ENCODE assay signal across 13 mouse cellular contexts in the genomic region with DNA sequence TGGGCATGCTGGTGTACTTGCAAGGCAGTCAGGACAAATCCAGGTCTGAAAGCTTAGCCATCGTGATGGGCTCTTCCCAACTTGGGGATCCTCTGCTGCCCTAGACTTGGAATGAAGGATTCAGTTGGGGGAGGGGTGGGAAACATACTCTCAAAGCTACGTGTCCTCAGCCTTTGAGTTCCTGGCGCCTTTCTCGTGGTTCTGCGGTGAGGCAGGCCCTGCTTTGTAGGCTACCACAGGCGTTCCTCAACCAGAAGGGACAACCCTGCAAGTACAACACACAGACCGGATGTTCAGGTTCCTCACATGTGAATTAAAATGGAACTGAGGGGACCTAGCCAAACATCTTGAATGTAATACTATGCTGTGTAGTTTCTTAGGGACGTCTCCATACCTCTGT.
DNase-seq lines count a peak whose midpoint lies in the region; ATAC-seq and TF ChIP-seq lines count a peak whose summit lies in the region.
"Had no signal": no experiment of that assay in that cellular context is flagged by ENCODE, and none has a peak within 500 bp of the region (broad histone marks: within the 10 kb centered on the region; RNA-seq: fewer than 3 reads in every experiment).

No protein-coding gene starts in this region.

- no peak for TF ChIP-seq CTCF in heart, adult 2 months (IDR thresholded peaks at IDR 0.05)

- no peaks in the 10 kb centered on the region for H3K36me3 ChIP-seq in heart, adult 2 months (ENCODE audit: control insufficient read depth, insufficient read depth, low read length)
- no peaks in the 10 kb centered on the region for H3K36me3 ChIP-seq in kidney, embryonic 16.5 days (ENCODE audit: insufficient read depth, low read length)
- no peaks in the 10 kb centered on the region for H3K36me3 ChIP-seq in stomach, embryonic 15.5 days
- H3K36me3 ChIP-seq: G1E had no signal

- no peak overlapping the region for H3K4me3 ChIP-seq in heart, adult 2 months
- H3K4me3 ChIP-seq in kidney, embryonic 16.5 days (ENCODE audit: low read length): no peak overlapping the region
- no peak overlapping the region for H3K4me3 ChIP-seq in brown adipose tissue, adult 24 weeks (ENCODE audit: insufficient read depth, low read depth, low read length)
- no peak overlapping the region for H3K4me3 ChIP-seq in stomach, embryonic 15.5 days (replicated peaks)
- H3K4me3 ChIP-seq: erythroblast, embryonic 14.5 days; megakaryocyte, embryonic 14.5 days had no signal

- no peak for TF ChIP-seq EP300 in heart, adult 2 months (IDR thresholded peaks at IDR 0.05; ENCODE audit: insufficient read depth, low read depth, low read length)

- DNase-seq in heart, adult 2 months: no peak
- DNase-seq in heart, adult 11 months: no peak
- DNase-seq in kidney, postnatal 36 days: no peak
- no peak for DNase-seq in layer of hippocampus, postnatal 10 days (ENCODE audit: low spot score in 2 of 2)
- DNase-seq in layer of hippocampus, postnatal 25 days (ENCODE audit: extremely low spot score in 1 of 2, low spot score in 1 of 2): no peak
- DNase-seq: cerebellum, adult 9-11 months had no signal

- peak overlapping the region; percentile 85 for H3K27ac ChIP-seq in heart, adult 2 months
- peak overlapping the region; percentile 54 for H3K27ac ChIP-seq in kidney, embryonic 16.5 days (ENCODE audit: low read length)
- peak overlapping the region; percentile 30; the same call in 1 of the 2 replicates for H3K27ac ChIP-seq in brown adipose tissue, adult 24 weeks (replicated peaks; ENCODE audit: low read depth, low read length)
- peak overlapping the region; percentile 46; the same call in 1 of the 2 replicates for H3K27ac ChIP-seq in stomach, embryonic 15.5 days
- H3K27ac ChIP-seq: liver, embryonic 14.5 days had no signal

- intact Hi-C loops in heart, adult 2 months (cut with DNase I): loop anchor here (1.0 to 5.0 kb wide), 3 partner anchors 32 to 89 kb away; a partner anchor contains a TSS

- 53% methylated on average over 8 of the region's 8 CpGs for WGBS in heart, adult 2 months
- WGBS in kidney, embryonic 16.5 days: 68% methylated on average over 8 of the region's 8 CpGs
- WGBS in stomach, embryonic 15.5 days: 74% methylated on average over 8 of the region's 8 CpGs

- no peak for ATAC-seq in kidney, embryonic 16.5 days (ENCODE audit: low FRiP score, low TSS enrichment)
- ATAC-seq in stomach, embryonic 15.5 days (ENCODE audit: insufficient read depth, low FRiP score, low read depth): no peak

- H3K27me3 ChIP-seq in heart, adult 2 months (ENCODE audit: control insufficient read depth, insufficient read depth, low read length): no peaks in the 10 kb centered on the region
- H3K27me3 ChIP-seq in kidney, embryonic 16.5 days (ENCODE audit: insufficient read depth, low read length): no peaks in the 10 kb centered on the region
- H3K27me3 ChIP-seq in stomach, embryonic 15.5 days (replicated peaks): no peaks in the 10 kb centered on the region

- H3K4me1 ChIP-seq in heart, adult 2 months (ENCODE audit: control insufficient read depth, insufficient read depth, low read length): peaks cover 40% of the 10 kb centered on the region
- peaks cover 35% of the 10 kb centered on the region for H3K4me1 ChIP-seq in kidney, embryonic 16.5 days (ENCODE audit: insufficient read depth, low read length)
- peaks cover 33% of the 10 kb centered on the region for H3K4me1 ChIP-seq in brown adipose tissue, adult 24 weeks (ENCODE audit: control insufficient read depth, insufficient read depth, insufficient read length, low read length)
- no peaks in the 10 kb centered on the region for H3K4me1 ChIP-seq in stomach, embryonic 15.5 days
- H3K4me1 ChIP-seq: megakaryocyte, embryonic 14.5 days had no signal

- no peak overlapping the region for H3K9ac ChIP-seq in heart, adult 2 months (ENCODE audit: low read depth, low read length)
- H3K9ac ChIP-seq in kidney, embryonic 16.5 days (replicated peaks; ENCODE audit: low read length): no peak overlapping the region
- no peak overlapping the region for H3K9ac ChIP-seq in stomach, embryonic 15.5 days
- H3K9ac ChIP-seq: liver, embryonic 14.5 days had no signal

- no peak for TF ChIP-seq POLR2A in heart, adult 2 months (IDR thresholded peaks at IDR 0.05; ENCODE audit: insufficient read depth, low read depth, low read length)

- no peaks in the 10 kb centered on the region for H3K79me2 ChIP-seq in heart, adult 2 months (replicated peaks; ENCODE audit: control insufficient read depth, insufficient read depth, low read length)

- no peaks in the 10 kb centered on the region for H3K9me3 ChIP-seq in kidney, embryonic 16.5 days (ENCODE audit: low read length)
- H3K9me3 ChIP-seq in stomach, embryonic 15.5 days: no peaks in the 10 kb centered on the region

- H3K4me2 ChIP-seq in kidney, embryonic 16.5 days (replicated peaks; ENCODE audit: low read depth, low read length): no peak overlapping the region
- H3K4me2 ChIP-seq in stomach, embryonic 15.5 days: no peak overlapping the region

Comparison
In these comparisons a context has a peak if more than half of its experiments do, and no peak if none do; other contexts are left out.
1. H3K27ac ChIP-seq: peak in every context shown above with its lines; median percentile 85 in heart, adult 2 months; 54 in kidney, embryonic 16.5 days; 46 in stomach, embryonic 15.5 days; 30 in brown adipose tissue, adult 24 weeks.